8 mouse cellular contexts compared by ENCODE assay signal in genomic region chr16:17488478-17489468, GRCm38 (mm10). TPM values are rescaled to one million over a fixed set of nuclear protein-coding genes. Genes with fewer than 3 reads are reported as not detected.
A peak's percentile ranks its signal among the peaks of the same experiment; 100 is the strongest.
DNase-seq lines count a peak whose midpoint lies in the region; ATAC-seq and TF ChIP-seq lines count a peak whose summit lies in the region.

No protein-coding gene starts in this region.

- H3K27me3 ChIP-seq in heart, adult 2 months (ENCODE audit: control insufficient read depth, insufficient read depth, low read length): peaks cover 2% of the 10 kb centered on the region; the same call in 1 of the 2 replicates
- no peaks in the 10 kb centered on the region for H3K27me3 ChIP-seq in MEL (ENCODE audit: control insufficient read depth in 1 of 2, insufficient read depth in 2 of 2, low read length in 2 of 2)
- peaks cover 9% of the 10 kb centered on the region for H3K27me3 ChIP-seq in embryonic facial prominence, embryonic 15.5 days
- peaks cover 3% of the 10 kb centered on the region for H3K27me3 ChIP-seq in midbrain, embryonic 16.5 days (ENCODE audit: control insufficient read depth, insufficient read depth, low read depth, low read length)

- no peak overlapping the region for H3K9ac ChIP-seq in heart, adult 2 months (ENCODE audit: low read depth, low read length)
- H3K9ac ChIP-seq in MEL (ENCODE audit: control insufficient read depth, low read depth, low read length, poor library complexity, severe bottlenecking): 0 out of 2 replicates have a peak overlapping the region, but pooled peaks have one; percentile 38
- no peak overlapping the region for H3K9ac ChIP-seq in embryonic facial prominence, embryonic 15.5 days
- peak overlapping the region; percentile 74 for H3K9ac ChIP-seq in midbrain, embryonic 16.5 days (ENCODE audit: low read depth, low read length)

- H3K79me2 ChIP-seq in heart, adult 2 months (replicated peaks; ENCODE audit: control insufficient read depth, insufficient read depth, low read length): no peaks in the 10 kb centered on the region
- no peaks in the 10 kb centered on the region for H3K79me2 ChIP-seq in MEL (ENCODE audit: control insufficient read depth, insufficient read depth, low read length, poor library complexity)

- TF ChIP-seq EP300 in heart, adult 2 months (IDR thresholded peaks at IDR 0.05; ENCODE audit: insufficient read depth, low read depth, low read length): no peak
- TF ChIP-seq EP300 in MEL (IDR thresholded peaks at IDR 0.05; ENCODE audit: low read depth in 1 of 2, low read length in 2 of 2): no peak

- peaks cover 2% of the 10 kb centered on the region for H3K36me3 ChIP-seq in heart, adult 2 months (ENCODE audit: control insufficient read depth, insufficient read depth, low read length)
- H3K36me3 ChIP-seq in MEL (ENCODE audit: control insufficient read depth in 1 of 2, insufficient read depth in 2 of 2, low read length in 2 of 2): peaks cover 3 to 4% of the 10 kb centered on the region in 2 experiments; a peak in 2 of 4 replicates
- H3K36me3 ChIP-seq in embryonic facial prominence, embryonic 15.5 days: peaks cover 31% of the 10 kb centered on the region
- H3K36me3 ChIP-seq in midbrain, embryonic 16.5 days (ENCODE audit: control insufficient read depth, insufficient read depth, low read length): peaks cover 17% of the 10 kb centered on the region

- intact Hi-C loops in heart, adult 2 months (cut with DNase I): no loop called here
- intact Hi-C loops in heart, postnatal 36 days (cut with DNase I): no loop called here

- peak overlapping the region; percentile 80 for H3K4me2 ChIP-seq in embryonic facial prominence, embryonic 15.5 days (replicated peaks)
- H3K4me2 ChIP-seq in midbrain, embryonic 16.5 days (ENCODE audit: low read length): peak overlapping the region; percentile 94

- no peak for TF ChIP-seq POLR2A in heart, adult 2 months (IDR thresholded peaks at IDR 0.05; ENCODE audit: insufficient read depth, low read depth, low read length)
- no peak for TF ChIP-seq POLR2A in MEL (IDR thresholded peaks at IDR 0.05; ENCODE audit: control insufficient read depth in 1 of 2, insufficient read depth in 1 of 2, low read depth in 1 of 2, low read length in 2 of 2, poor library complexity in 1 of 2)

- no peak for DNase-seq in heart, adult 2 months
- no peak for DNase-seq in heart, postnatal 36 days
- DNase-seq in MEL (ENCODE audit: low read depth, low spot score): peak; percentile 58
- peak; percentile 26 to 53 for DNase-seq in kidney, postnatal 36 days
- DNase-seq in frontal cortex, postnatal 10 days (ENCODE audit: low spot score in 2 of 2): no peak
- DNase-seq in gastrocnemius, adult 18-20 months (ENCODE audit: low spot score): no peak

- 59% methylated on average over 14 of the region's 14 CpGs for WGBS in heart, adult 2 months
- 43% methylated on average over 14 of the region's 14 CpGs for WGBS in embryonic facial prominence, embryonic 15.5 days
- 45% methylated on average over 14 of the region's 14 CpGs for WGBS in midbrain, embryonic 16.5 days

- H3K4me3 ChIP-seq in heart, adult 2 months: no peak overlapping the region
- peak overlapping the region; percentile 30 to 37 for H3K4me3 ChIP-seq in MEL (ENCODE audit: control insufficient read depth in 1 of 2, insufficient read depth in 1 of 2, low read depth in 2 of 2, low read length in 2 of 2)
- H3K4me3 ChIP-seq in embryonic facial prominence, embryonic 15.5 days (replicated peaks): peak overlapping the region; percentile 44
- peak overlapping the region; percentile 46 for H3K4me3 ChIP-seq in midbrain, embryonic 16.5 days (ENCODE audit: low read depth, low read length)

- peak; percentile 13 for TF ChIP-seq RAD21 in MEL (IDR thresholded peaks at IDR 0.05; ENCODE audit: low read depth, low read length)

- peaks cover 2% of the 10 kb centered on the region for H3K4me1 ChIP-seq in heart, adult 2 months (ENCODE audit: control insufficient read depth, insufficient read depth, low read length)
- peaks cover 5 to 12% of the 10 kb centered on the region in 2 experiments for H3K4me1 ChIP-seq in MEL (ENCODE audit: control insufficient read depth in 1 of 2, insufficient read depth in 2 of 2, low read length in 2 of 2)
- peaks cover 11% of the 10 kb centered on the region for H3K4me1 ChIP-seq in embryonic facial prominence, embryonic 15.5 days
- H3K4me1 ChIP-seq in midbrain, embryonic 16.5 days (ENCODE audit: control insufficient read depth, insufficient read depth, low read length): peaks cover 9% of the 10 kb centered on the region; the same call in 1 of the 2 replicates

- peak; percentile 21; the same call in 1 of the 2 replicates for TF ChIP-seq CTCF in heart, adult 2 months (IDR thresholded peaks at IDR 0.05)
- peak; percentile 20 to 48 (median 36); a peak in 4 of 6 replicates for TF ChIP-seq CTCF in MEL (IDR thresholded peaks at IDR 0.05 in 2 of 3, conservative IDR thresholded peaks at IDR 0.05 in 1 of 3; ENCODE audit: control insufficient read depth in 1 of 3, insufficient read depth in 1 of 3, low read depth in 2 of 3, low read length in 3 of 3, poor library complexity in 1 of 3, severe bottlenecking in 1 of 3)

- H3K27ac ChIP-seq in heart, adult 2 months: no peak overlapping the region
- H3K27ac ChIP-seq in MEL (ENCODE audit: control insufficient read depth, low read depth, low read length): no peak overlapping the region
- no peak overlapping the region for H3K27ac ChIP-seq in embryonic facial prominence, embryonic 15.5 days (replicated peaks)
- no peak overlapping the region for H3K27ac ChIP-seq in midbrain, embryonic 16.5 days (ENCODE audit: low read length)

- no peak for ATAC-seq in embryonic facial prominence, embryonic 15.5 days (ENCODE audit: insufficient number of reproducible peaks, low FRiP score, low TSS enrichment, low read depth)
- ATAC-seq in midbrain, embryonic 16.5 days: peak; percentile 23; the same call in 1 of the 2 replicates

- H3K9me3 ChIP-seq in MEL (replicated peaks; ENCODE audit: insufficient read depth, low read length): no peaks in the 10 kb centered on the region
- H3K9me3 ChIP-seq in embryonic facial prominence, embryonic 15.5 days (replicated peaks): no peaks in the 10 kb centered on the region
- H3K9me3 ChIP-seq in midbrain, embryonic 16.5 days (replicated peaks; ENCODE audit: control insufficient read depth, low read length, poor library complexity, severe bottlenecking): no peaks in the 10 kb centered on the region

TF ChIP-seq in MEL, 35 proteins besides CTCF, POLR2A, EP300 and RAD21 (continues in another document):
- TF ChIP-seq ETS1 (IDR thresholded peaks at IDR 0.05; ENCODE audit: low read depth, low read length): no peak
- no peak for TF ChIP-seq CHD2 (IDR thresholded peaks at IDR 0.05; ENCODE audit: low read length)
- TF ChIP-seq CHD1 (IDR thresholded peaks at IDR 0.05; ENCODE audit: low read depth, low read length): no peak
- TF ChIP-seq TAL1 (IDR thresholded peaks at IDR 0.05; ENCODE audit: low read length): no peak
- TF ChIP-seq USF2 (IDR thresholded peaks at IDR 0.05; ENCODE audit: borderline replicate concordance in 1 of 2, insufficient read depth in 1 of 2, low read depth in 1 of 2, low read length in 2 of 2): no peak
- TF ChIP-seq E2F4 (IDR thresholded peaks at IDR 0.05; ENCODE audit: borderline replicate concordance, low read depth, low read length): no peak
- TF ChIP-seq SIN3A (IDR thresholded peaks at IDR 0.05; ENCODE audit: low read length): no peak

RNA-seq across cellular contexts. Expression of gene Aifm3, which starts 0.6 kb away (rescaled TPM):
- under 1 TPM in 1 of 2 experiments, not detected in 1; 0.14 TPM for total RNA-seq in heart, adult 2 months (2021)
- polyA plus RNA-seq in heart, adult 2 months (2012; rRNA removed): 0.08 and 0.09 TPM in 2 replicates
- total RNA-seq in heart, postnatal 36 days (2021): under 1 TPM in 1 of 2 experiments, not detected in 1; 0.11 TPM
- 0.23 and 0.29 TPM in 2 replicates for total RNA-seq in MEL (2012; rRNA removed)
- under 1 TPM in 1 of 2 experiments, not detected in 1; 0.52 TPM for polyA plus RNA-seq in MEL (2012; ENCODE audit: insufficient read depth in 1 of 2, insufficient read length in 2 of 2, low read depth in 1 of 2, low replicate concordance in 2 of 2, missing spikeins in 1 of 2)
- 2.1 and 4.3 TPM in 2 replicates for polyA plus RNA-seq in embryonic facial prominence, embryonic 15.5 days (2015; fragmentation: Nextera tagmentation; extraction: Ambion mirVana)
- 13.6 and 22.2 TPM in 2 replicates for polyA plus RNA-seq in midbrain, embryonic 16.5 days (2015; fragmentation: Nextera tagmentation; extraction: Ambion mirVana)
- total RNA-seq in gastrocnemius, adult 18-20 months (2021): under 1 TPM in 1 of 2 experiments, not detected in 1; 0.43 TPM

RNA-seq across cellular contexts. Expression of gene Lztr1, which starts 19.7 kb away (rescaled TPM):
- total RNA-seq in heart, adult 2 months (2021): 10 to 100 TPM; 24.3 to 28.5 TPM
- polyA plus RNA-seq in heart, adult 2 months (2012; rRNA removed): 98.0 and 104 TPM in 2 replicates
- total RNA-seq in heart, postnatal 36 days (2021): 10 to 100 TPM; 35.4 to 38.3 TPM
- total RNA-seq in MEL (2012; rRNA removed): 39.5 and 45.1 TPM in 2 replicates
- 10 to 100 TPM in 1 of 2 experiments, not detected in 1; 83.2 TPM for polyA plus RNA-seq in MEL (2012; ENCODE audit: insufficient read depth in 1 of 2, insufficient read length in 2 of 2, low read depth in 1 of 2, low replicate concordance in 2 of 2, missing spikeins in 1 of 2)
- polyA plus RNA-seq in embryonic facial prominence, embryonic 15.5 days (2015; fragmentation: Nextera tagmentation; extraction: Ambion mirVana): 89.9 and 91.4 TPM in 2 replicates
- polyA plus RNA-seq in midbrain, embryonic 16.5 days (2015; fragmentation: Nextera tagmentation; extraction: Ambion mirVana): 145 and 151 TPM in 2 replicates
- total RNA-seq in gastrocnemius, adult 18-20 months (2021): 10 to 100 TPM; 17.1 to 18.9 TPM

RNA-seq across cellular contexts. Expression of gene Crkl, which starts 37.0 kb away (rescaled TPM):
- 10 to 100 TPM; 26.2 to 27.2 TPM for total RNA-seq in heart, adult 2 months (2021)
- polyA plus RNA-seq in heart, adult 2 months (2012; rRNA removed): 31.2 and 36.5 TPM in 2 replicates
- total RNA-seq in heart, postnatal 36 days (2021): 10 to 100 TPM; 23.4 to 27.4 TPM
- total RNA-seq in MEL (2012; rRNA removed): 14.9 and 16.2 TPM in 2 replicates
- 100 to 1,000 TPM in 1 of 2 experiments, 10 to 100 TPM in 1; 34.6 to 146 TPM for polyA plus RNA-seq in MEL (2012; ENCODE audit: insufficient read depth in 1 of 2, insufficient read length in 2 of 2, low read depth in 1 of 2, low replicate concordance in 2 of 2, missing spikeins in 1 of 2)
- 73.1 and 74.1 TPM in 2 replicates for polyA plus RNA-seq in embryonic facial prominence, embryonic 15.5 days (2015; fragmentation: Nextera tagmentation; extraction: Ambion mirVana)
- polyA plus RNA-seq in midbrain, embryonic 16.5 days (2015; fragmentation: Nextera tagmentation; extraction: Ambion mirVana): 72.4 and 88.8 TPM in 2 replicates
- 10 to 100 TPM; 23.4 to 30.2 TPM for total RNA-seq in gastrocnemius, adult 18-20 months (2021)

RNA-seq across cellular contexts. Expression of gene Thap7, which starts 42.2 kb away (rescaled TPM):
- total RNA-seq in heart, adult 2 months (2021): 10 to 100 TPM; 13.3 to 16.0 TPM
- 32.2 and 32.3 TPM in 2 replicates for polyA plus RNA-seq in heart, adult 2 months (2012; rRNA removed)
- 10 to 100 TPM; 14.7 to 14.8 TPM for total RNA-seq in heart, postnatal 36 days (2021)
- total RNA-seq in MEL (2012; rRNA removed): 53.6 and 65.5 TPM in 2 replicates
- 10 to 100 TPM in 1 of 2 experiments, not detected in 1; 65.4 TPM for polyA plus RNA-seq in MEL (2012; ENCODE audit: insufficient read depth in 1 of 2, insufficient read length in 2 of 2, low read depth in 1 of 2, low replicate concordance in 2 of 2, missing spikeins in 1 of 2)
- 65.4 and 69.5 TPM in 2 replicates for polyA plus RNA-seq in embryonic facial prominence, embryonic 15.5 days (2015; fragmentation: Nextera tagmentation; extraction: Ambion mirVana)
- polyA plus RNA-seq in midbrain, embryonic 16.5 days (2015; fragmentation: Nextera tagmentation; extraction: Ambion mirVana): 60.7 and 62.7 TPM in 2 replicates
- 10 to 100 TPM; 15.3 to 17.1 TPM for total RNA-seq in gastrocnemius, adult 18-20 months (2021)

Comparison
In these comparisons a context has a peak if more than half of its experiments do, and no peak if none do; other contexts are left out.
1. DNase-seq: peak in MEL (single experiment) and kidney, postnatal 36 days (2 of 2); none in heart, adult 2 months (0 of 2), heart, postnatal 36 days (0 of 2), frontal cortex, postnatal 10 days (0 of 2) and gastrocnemius, adult 18-20 months (single experiment).
2. H3K9ac ChIP-seq: peak in MEL (single experiment) and midbrain, embryonic 16.5 days (single experiment); none in heart, adult 2 months (single experiment) and embryonic facial prominence, embryonic 15.5 days (single experiment).